Mouse (Mus musculus) lung, embryonic 16.5 days (tissue): ENCODE measurements around the gene Rpl23a. TPM values are rescaled to one million over a fixed set of nuclear protein-coding genes. Genes with fewer than 3 reads are reported as not detected.
"Not testable (repeated sequence)": the region's sequence is repeated elsewhere in the genome, so short reads cannot be mapped to it uniquely, and the experiment has no call there.

Experiments used
- ATAC-seq: fragments of 200-750 bp; cut with Nextera tagmentation; 2 replicates; pipeline ENCODE4 v1.8.0; 2017; ENCODE audit warnings: low read depth, mild to moderate bottlenecking, moderate library complexity
- H3K27ac ChIP-seq: fragments of 300-500 bp; sonication (generic); 2 replicates; pipeline ENCODE4 v1.5.1; 2014; ENCODE audit warnings: mild to moderate bottlenecking, control low read depth, low read length
- H3K27me3 ChIP-seq: fragments of 300-500 bp; sonication (generic); 2 replicates; pipeline ENCODE4 v1.6.1; 2014; ENCODE audit warnings: low read depth, low read length, mixed read lengths; ENCODE audit not compliant: control insufficient read depth, insufficient read depth
- H3K36me3 ChIP-seq: fragments of 300-500 bp; sonication (generic); 2 replicates; pipeline ENCODE4 v1.6.1; 2014; ENCODE audit warnings: low read length; ENCODE audit not compliant: control insufficient read depth, insufficient read depth
- H3K4me1 ChIP-seq: fragments of 300-500 bp; sonication (generic); replicated peaks from 2 replicates; pipeline ENCODE4 v1.6.1; 2014; ENCODE audit warnings: low read length, mixed read lengths; ENCODE audit not compliant: control insufficient read depth, insufficient read depth
- H3K4me2 ChIP-seq: fragments of 300-500 bp; sonication (generic); 2 replicates; pipeline ENCODE4 v1.6.1; 2014; ENCODE audit warnings: low read depth, low read length, control low read depth
- H3K4me3 ChIP-seq: fragments of 300-500 bp; sonication (generic); 2 replicates; pipeline ENCODE4 v1.5.1; 2014; ENCODE audit warnings: mild to moderate bottlenecking, low read length, control low read depth
- H3K9ac ChIP-seq: fragments of 300-500 bp; sonication (generic); 2 replicates; pipeline ENCODE4 v1.6.1; 2014; ENCODE audit warnings: low read length, control low read depth
- H3K9me3 ChIP-seq: fragments of 300-500 bp; sonication (generic); 2 replicates; pipeline ENCODE4 v1.6.1; 2016; ENCODE audit warnings: low read length; ENCODE audit not compliant: control insufficient read depth
- WGBS: fragments of 180-500 bp; shearing (Covaris S2); extraction: QIAGEN DNeasy Blood & Tissue Kit; methylation state at CpG from one replicate; pipeline ENCODE4 v1.1.7; 2014; 5-methylcytosine and 5-hydroxymethylcytosine counted together
- microRNA-seq: library from miRNA; unstranded; fragments of <30 nt; microRNA quantifications from one replicate; pipeline ENCODE4, GENCODE M21; 2016
- polyA plus RNA-seq: library from polyadenylated mRNA; unstranded; fragments of >200 nt; fragmentation: Nextera tagmentation; extraction: Ambion mirVana; gene quantifications from 2 replicates; pipeline ENCODE4 v1.2.1, GENCODE M21; 2015

Gene Rpl23a
- polyA plus RNA-seq, 1 experiment from 2014 or later = 1,426 TPM

DNA sequence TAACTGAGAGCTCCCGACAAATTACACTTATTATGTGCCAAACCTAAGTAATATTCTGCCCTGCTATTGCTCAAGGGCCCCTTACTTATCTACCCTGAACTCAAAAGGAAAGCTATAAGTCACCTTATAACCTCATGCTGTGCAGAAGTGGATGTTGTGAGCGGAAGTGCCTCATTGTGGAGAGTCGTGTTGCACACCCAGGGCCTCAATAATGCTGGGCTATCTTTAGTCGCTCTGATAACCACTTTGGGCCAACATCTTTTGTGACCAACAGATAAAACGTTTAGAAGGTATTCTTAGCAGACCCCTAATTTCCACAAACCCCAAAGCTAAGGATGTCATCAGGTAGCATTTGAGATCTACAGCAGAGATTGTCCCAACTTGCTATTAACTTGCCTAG, 42.7 kb downstream of the Rpl23a start:
- 68% methylated on average over 5 of the region's 5 CpGs for WGBS
- Histone ChIP-seq H3K4me3 (no peak overlapping the region), H3K36me3 (peaks cover 11% of the 10 kb centered on the region; the same call in 1 of the 2 replicates), H3K27me3 (no peaks in the 10 kb centered on the region), H3K4me1 (no peaks in the 10 kb centered on the region), H3K9ac (no peak overlapping the region), H3K4me2 (no peak overlapping the region), H3K27ac (no peak overlapping the region), H3K9me3 (no peaks in the 10 kb centered on the region)
- no peak for ATAC-seq

GRCm38 (mm10) chr11:78138023-78138422, 45.4 kb downstream of the Rpl23a start:
- H3K9me3 ChIP-seq = no peaks in the 10 kb centered on the region
- H3K36me3 ChIP-seq = no peaks in the 10 kb centered on the region
- H3K4me1 ChIP-seq = peaks cover 2% of the 10 kb centered on the region; the same call in 1 of the 2 replicates
- 85% methylated on average over 3 of the region's 3 CpGs for WGBS
- no peak overlapping the region for H3K4me2 ChIP-seq
- no peak for ATAC-seq
- H3K27me3 ChIP-seq = no peaks in the 10 kb centered on the region
- no peak overlapping the region for H3K4me3 ChIP-seq
- no peak overlapping the region for H3K9ac ChIP-seq
- H3K27ac ChIP-seq = no peak overlapping the region

- no peak overlapping the region for H3K9ac ChIP-seq
- no peaks in the 10 kb centered on the region for H3K9me3 ChIP-seq
- H3K36me3 ChIP-seq = no peaks in the 10 kb centered on the region
- no peak overlapping the region for H3K27ac ChIP-seq
- H3K27me3 ChIP-seq = no peaks in the 10 kb centered on the region
- H3K4me1 ChIP-seq = peaks cover 5% of the 10 kb centered on the region; the same call in 1 of the 2 replicates
- H3K4me2 ChIP-seq = no peak overlapping the region
- H3K4me3 ChIP-seq = no peak overlapping the region
- 82% methylated on average over 4 of the region's 4 CpGs for WGBS
- ATAC-seq = no peak
These were observed 45.8 kb downstream of the Rpl23a start for GRCm38 (mm10) chr11:78137584-78137983.

GRCm38 (mm10) chr11:78136132-78136531, 47.3 kb downstream of the Rpl23a start:
- Histone ChIP-seq H3K4me3 (no peak overlapping the region), H3K36me3 (no peaks in the 10 kb centered on the region), H3K9me3 (no peaks in the 10 kb centered on the region), H3K27me3 (no peaks in the 10 kb centered on the region), H3K9ac (no peak overlapping the region), H3K4me1 (peaks cover 5% of the 10 kb centered on the region; the same call in 1 of the 2 replicates), H3K4me2 (no peak overlapping the region), H3K27ac (no peak overlapping the region)
- 77% methylated on average over 1 of the region's 1 CpGs for WGBS
- ATAC-seq = no peak

- not testable (repeated sequence) for H3K4me2 ChIP-seq, H3K27me3 ChIP-seq, H3K9ac ChIP-seq, H3K36me3 ChIP-seq, H3K4me3 ChIP-seq, ATAC-seq, H3K4me1 ChIP-seq, H3K9me3 ChIP-seq, H3K27ac ChIP-seq
- 74% methylated on average over 7 of the region's 7 CpGs for WGBS
These were observed 48.1 kb downstream of the Rpl23a start for GRCm38 (mm10) chr11:78135314-78135713.

DNA sequence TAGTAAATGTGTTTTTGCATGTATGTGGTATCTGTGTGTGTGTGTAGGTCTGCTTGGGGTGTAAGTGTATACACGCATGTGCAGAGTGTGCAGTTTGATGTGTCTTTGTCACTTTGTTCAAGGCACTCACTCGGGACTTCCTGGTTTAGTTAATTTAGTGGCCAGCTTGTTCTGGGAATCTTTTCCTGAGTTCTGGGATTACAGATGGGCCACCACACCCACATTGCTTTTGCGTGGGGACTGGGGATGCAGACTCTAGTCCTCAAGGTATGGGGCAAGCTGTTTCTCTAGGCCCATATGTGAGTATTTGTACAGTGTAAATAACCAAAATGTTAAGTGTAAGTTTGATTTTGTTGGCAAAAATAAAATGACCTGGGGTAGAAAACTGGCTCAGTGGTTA, 49.0 kb downstream of the Rpl23a start:
- Histone ChIP-seq H3K4me1 (peaks cover 5% of the 10 kb centered on the region; the same call in 1 of the 2 replicates), H3K4me3 (no peak overlapping the region), H3K27ac (no peak overlapping the region), H3K36me3 (no peaks in the 10 kb centered on the region), H3K27me3 (no peaks in the 10 kb centered on the region), H3K4me2 (no peak overlapping the region), H3K9ac (no peak overlapping the region), H3K9me3 (no peaks in the 10 kb centered on the region)
- 66% methylated on average over 3 of the region's 3 CpGs for WGBS
- ATAC-seq = no peak

- 95% methylated on average over 6 of the region's 6 CpGs for WGBS
These were observed 49.5 kb downstream of the Rpl23a start for GRCm38 (mm10) chr11:78133915-78134314.

More at GRCm38 (mm10) chr11:78133915-78134314, 49.5 kb downstream of the Rpl23a start:
- no peak overlapping the region for H3K27ac ChIP-seq
- no peaks in the 10 kb centered on the region for H3K36me3 ChIP-seq
- H3K27me3 ChIP-seq = no peaks in the 10 kb centered on the region
- no peak overlapping the region for H3K9ac ChIP-seq
- H3K4me3 ChIP-seq = no peak overlapping the region
- H3K4me2 ChIP-seq = no peak overlapping the region
- ATAC-seq = no peak
- H3K4me1 ChIP-seq = peaks cover 5% of the 10 kb centered on the region; the same call in 1 of the 2 replicates
- H3K9me3 ChIP-seq = no peaks in the 10 kb centered on the region

Small RNA genes within 50 kb of the gene (microRNA-seq; reads per million reads assigned to microRNA genes)
- gene Mir7653 = 0.99 reads per million

Other genes with a start within 250 kb of the Rpl23a start
- gene Phf12, start 200.8 kb downstream of the Rpl23a start, polyA plus RNA-seq = 13.8 and 13.9 TPM in 2 replicates
- gene Dhrs13, start 151.3 kb downstream of the Rpl23a start, polyA plus RNA-seq = 14.5 and 15.3 TPM in 2 replicates
- gene Flot2, start 145.7 kb downstream of the Rpl23a start, polyA plus RNA-seq = 67.6 and 70.0 TPM in 2 replicates
- 35.0 and 35.1 TPM in 2 replicates for gene Eral1, start 103.2 kb downstream of the Rpl23a start, polyA plus RNA-seq
- 13.6 and 17.1 TPM in 2 replicates for gene Fam222b, start 88.9 kb downstream of the Rpl23a start, polyA plus RNA-seq
- gene Traf4, start 18.0 kb downstream of the Rpl23a start, polyA plus RNA-seq = 84.2 and 96.3 TPM in 2 replicates
- gene Nek8, start 6.9 kb downstream of the Rpl23a start, polyA plus RNA-seq = 20.6 and 22.3 TPM in 2 replicates
- 24.4 and 25.9 TPM in 2 replicates for gene Tlcd1, start 6.9 kb downstream of the Rpl23a start, polyA plus RNA-seq
- gene Rab34, start 4.8 kb upstream of the Rpl23a start, polyA plus RNA-seq = 117 and 129 TPM in 2 replicates
- gene Proca1, start 9.8 kb upstream of the Rpl23a start, polyA plus RNA-seq = 5.3 and 6.8 TPM in 2 replicates
- gene Sdf2, start 62.2 kb upstream of the Rpl23a start, polyA plus RNA-seq = 81.9 and 84.7 TPM in 2 replicates
- 24.6 and 26.2 TPM in 2 replicates for gene Supt6, start 62.4 kb upstream of the Rpl23a start, polyA plus RNA-seq
- 59.5 and 63.5 TPM in 2 replicates for gene 2610507B11Rik, start 78.2 kb upstream of the Rpl23a start, polyA plus RNA-seq
- gene BC030499, start 107.3 kb upstream of the Rpl23a start, polyA plus RNA-seq = 0.13 and 0.35 TPM in 2 replicates
- 44.9 and 46.7 TPM in 2 replicates for gene Spag5, start 117.9 kb upstream of the Rpl23a start, polyA plus RNA-seq
- 8.9 and 12.1 TPM in 2 replicates for gene Aldoc, start 139.4 kb upstream of the Rpl23a start, polyA plus RNA-seq
- 81.8 and 84.8 TPM in 2 replicates for gene Pigs, start 144.8 kb upstream of the Rpl23a start, polyA plus RNA-seq
- gene Unc119, start 159.9 kb upstream of the Rpl23a start, polyA plus RNA-seq = 26.6 and 27.2 TPM in 2 replicates
- 0.77 and 1.2 TPM in 2 replicates for gene Foxn1, start 203.0 kb upstream of the Rpl23a start, polyA plus RNA-seq
- gene Slc13a2, start 238.6 kb upstream of the Rpl23a start, polyA plus RNA-seq = 0.15 and 0.47 TPM in 2 replicates